Mouse (Mus musculus) heart, adult 18-20 months (tissue): ENCODE data around the gene Ap3d1. TPM values are rescaled to one million over a fixed set of nuclear protein-coding genes. Genes with fewer than 3 reads are reported as not detected.
A peak's percentile ranks its signal among the peaks of the same experiment; 100 is the strongest.

Experiments used
- DNase-seq, 2 experiments: peaks; one replicate each; pipeline ENCODE4 v3.0.0; 2021 to 2022; ENCODE audit warnings: mixed read lengths in 1 of 2
- total RNA-seq, 2 experiments: library from RNA; stranded (reverse); gene quantifications; 2 replicates each; pipeline ENCODE4 v1.2.3; 2021

Gene Ap3d1
- total RNA-seq, 2 experiments from 2014 or later: 42.3 to 45.0 TPM

DNA sequence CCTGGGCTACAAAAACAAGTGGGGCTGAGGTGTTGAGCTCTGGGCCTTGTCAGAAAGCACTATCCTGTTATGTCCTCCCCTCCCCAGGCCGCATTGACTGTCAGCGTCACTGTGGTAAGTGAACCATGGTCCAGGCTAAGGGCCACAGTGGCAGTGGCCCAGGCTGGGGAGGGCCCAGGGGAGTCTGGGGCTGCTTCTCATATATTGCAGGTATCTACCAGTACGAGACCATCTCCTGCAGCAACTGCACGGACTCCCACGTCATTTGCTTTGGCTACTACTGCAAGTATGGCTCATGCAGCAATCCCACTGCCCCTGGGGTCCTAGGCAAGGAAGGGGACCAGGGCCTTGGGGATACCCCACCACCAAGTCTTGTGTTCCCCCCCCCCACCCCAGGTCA is 38.4 kb downstream of the Ap3d1 start:
- DNase-seq: no peak

GRCm38 (mm10) chr10:80702536-80703390 is 39.3 kb downstream of the Ap3d1 start:
- peak; percentile 96 for DNase-seq

DNA sequence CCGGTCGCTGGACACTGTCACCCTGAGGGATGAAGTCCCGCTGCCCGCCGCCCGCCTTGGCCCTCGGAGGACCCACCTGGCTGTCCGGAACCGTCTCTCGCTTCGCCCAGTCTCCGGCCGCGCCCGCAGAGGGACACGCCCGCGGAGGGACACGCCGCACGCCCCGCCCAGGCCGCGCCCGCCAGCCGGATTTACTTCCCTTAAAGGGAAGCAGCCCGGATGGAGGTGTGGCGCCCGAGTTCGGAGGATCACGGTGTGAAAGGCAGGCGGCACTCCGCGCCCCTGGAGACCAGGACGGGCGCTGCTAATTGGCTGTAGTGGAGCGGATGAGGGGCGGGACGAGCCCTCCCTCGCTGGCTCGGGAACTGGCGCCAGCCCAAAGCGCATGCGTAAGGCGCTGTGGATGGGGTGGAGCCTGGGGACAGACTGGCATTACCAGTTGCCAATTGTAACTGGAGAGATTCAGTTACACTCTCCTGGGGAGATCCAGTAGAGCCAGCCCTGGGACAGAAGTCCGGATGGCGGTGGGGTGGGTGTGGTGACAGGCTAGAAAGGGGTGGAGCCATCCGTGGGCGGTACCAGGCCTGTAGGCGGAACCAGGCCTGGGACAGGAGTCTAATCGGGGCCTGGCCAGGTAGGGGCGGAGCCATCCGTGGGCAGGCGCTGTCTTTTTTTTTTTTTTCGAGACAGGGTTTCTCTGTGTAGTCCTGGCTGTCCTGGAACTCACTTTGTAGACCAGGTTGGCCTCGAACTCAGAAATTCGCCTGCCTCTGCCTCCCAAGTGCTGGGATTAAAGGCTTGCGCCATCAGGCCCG is 40.1 kb downstream of the Ap3d1 start, which contains the start of the genes Mob3a and Izumo4:
TSS of gene Mob3a (minus strand) at position 257 of the 815 bp plus-strand sequence.
TSS of gene Izumo4 (plus strand) at position 464 of the 815 bp plus-strand sequence.
- DNase-seq: peak; percentile 98 to 100

GRCm38 (mm10) chr10:80700732-80701131 is 41.3 kb downstream of the Ap3d1 start:
- DNase-seq: peak in 1 of 2 experiments; percentile 26

- no peak for DNase-seq
These were observed 42.0 kb downstream of the Ap3d1 start for GRCm38 (mm10) chr10:80700038-80700504.

GRCm38 (mm10) chr10:80698605-80699004 is 43.5 kb downstream of the Ap3d1 start:
- no peak for DNase-seq

GRCm38 (mm10) chr10:80697812-80698211 is 44.3 kb downstream of the Ap3d1 start:
- no peak for DNase-seq

GRCm38 (mm10) chr10:80697393-80697787 is 44.7 kb downstream of the Ap3d1 start:
- DNase-seq: no peak

- DNase-seq: no peak
These were observed 45.3 kb downstream of the Ap3d1 start for GRCm38 (mm10) chr10:80696502-80697392.

DNA sequence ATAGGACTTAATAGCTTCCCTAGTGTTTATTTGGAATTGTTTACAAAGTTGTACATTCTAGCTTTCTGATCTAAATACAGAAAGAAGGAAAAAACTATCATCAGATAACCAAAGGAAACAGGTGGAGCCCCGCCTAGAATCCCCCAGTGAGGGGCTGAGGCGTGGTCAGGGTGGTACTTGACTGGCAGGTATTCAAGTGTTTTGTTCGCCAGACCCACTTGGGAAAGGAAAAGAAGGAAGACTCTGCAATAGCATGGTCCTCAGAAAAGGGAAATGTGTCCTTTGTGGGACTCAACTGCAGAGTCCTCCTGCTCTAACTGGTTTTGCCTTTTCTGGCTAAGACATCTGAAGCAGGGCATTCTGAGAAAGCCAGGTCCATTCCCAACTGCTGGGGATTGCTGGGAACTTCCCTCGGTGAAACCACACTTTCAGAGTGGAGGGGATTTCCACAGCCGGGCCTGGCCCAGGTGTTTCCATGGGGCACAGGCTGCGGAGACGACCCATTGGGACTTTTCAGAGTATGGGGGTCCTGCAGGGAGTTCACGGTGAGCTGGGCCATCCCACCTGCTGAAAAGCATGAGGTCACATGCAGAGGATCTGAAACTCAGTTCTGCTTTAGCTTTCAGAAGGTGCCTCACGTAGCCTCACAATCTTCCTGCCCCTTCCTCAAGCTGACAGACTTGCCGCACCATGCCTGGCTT is 46.1 kb downstream of the Ap3d1 start:
- DNase-seq: no peak

DNA sequence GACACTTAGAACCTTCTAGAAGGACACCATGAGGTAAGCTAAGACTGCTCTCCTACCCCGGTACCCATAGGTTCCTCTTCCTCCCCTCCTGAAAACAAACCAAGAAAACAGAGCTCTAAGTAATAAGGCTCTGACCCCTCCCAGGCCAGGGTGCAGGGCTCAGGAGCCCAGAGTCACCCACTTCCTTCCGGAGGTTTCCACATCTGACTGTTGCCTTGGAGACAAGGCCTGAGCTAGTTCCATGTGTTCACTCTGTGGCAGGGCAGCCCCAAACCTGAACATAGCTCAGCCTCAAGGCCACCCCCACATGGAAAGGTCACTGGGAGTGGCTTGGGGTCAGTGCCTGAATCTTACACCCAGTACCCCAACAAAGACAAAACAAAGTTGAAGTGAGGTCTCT is 46.9 kb downstream of the Ap3d1 start:
- peak; percentile 60 to 89 for DNase-seq

- no peak for DNase-seq
These were observed 47.7 kb downstream of the Ap3d1 start for GRCm38 (mm10) chr10:80694159-80694938.

DNA sequence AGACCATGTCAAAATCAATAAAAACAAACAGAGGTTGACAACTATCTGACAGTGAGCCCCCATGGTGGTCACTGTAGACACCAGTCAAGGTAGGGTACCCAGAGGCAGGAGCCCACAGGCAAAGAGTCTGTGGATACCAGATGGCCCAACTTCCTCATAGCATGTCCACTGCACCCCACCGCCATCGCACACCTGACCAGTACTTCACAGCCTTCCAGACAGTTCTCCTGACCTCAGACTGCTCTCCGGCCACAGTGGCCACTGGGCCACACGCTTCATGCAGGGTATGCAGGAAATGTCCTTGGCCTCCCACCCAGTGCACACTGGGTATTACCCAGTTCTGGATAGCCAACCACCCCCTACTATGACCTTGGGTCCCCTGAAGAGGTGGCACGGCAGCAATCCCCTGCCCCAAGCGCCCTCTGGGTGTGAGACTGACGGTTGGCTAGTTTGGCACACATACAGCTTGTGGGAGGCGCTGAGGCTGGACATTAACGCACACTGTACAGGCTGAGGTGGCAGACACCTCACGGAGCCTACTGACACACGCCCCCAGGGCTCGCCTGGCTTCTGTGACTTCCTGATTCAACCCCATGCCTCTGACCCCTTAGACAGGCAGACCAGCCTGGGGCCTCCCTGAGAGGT is 48.5 kb downstream of the Ap3d1 start:
- no peak for DNase-seq

DNA sequence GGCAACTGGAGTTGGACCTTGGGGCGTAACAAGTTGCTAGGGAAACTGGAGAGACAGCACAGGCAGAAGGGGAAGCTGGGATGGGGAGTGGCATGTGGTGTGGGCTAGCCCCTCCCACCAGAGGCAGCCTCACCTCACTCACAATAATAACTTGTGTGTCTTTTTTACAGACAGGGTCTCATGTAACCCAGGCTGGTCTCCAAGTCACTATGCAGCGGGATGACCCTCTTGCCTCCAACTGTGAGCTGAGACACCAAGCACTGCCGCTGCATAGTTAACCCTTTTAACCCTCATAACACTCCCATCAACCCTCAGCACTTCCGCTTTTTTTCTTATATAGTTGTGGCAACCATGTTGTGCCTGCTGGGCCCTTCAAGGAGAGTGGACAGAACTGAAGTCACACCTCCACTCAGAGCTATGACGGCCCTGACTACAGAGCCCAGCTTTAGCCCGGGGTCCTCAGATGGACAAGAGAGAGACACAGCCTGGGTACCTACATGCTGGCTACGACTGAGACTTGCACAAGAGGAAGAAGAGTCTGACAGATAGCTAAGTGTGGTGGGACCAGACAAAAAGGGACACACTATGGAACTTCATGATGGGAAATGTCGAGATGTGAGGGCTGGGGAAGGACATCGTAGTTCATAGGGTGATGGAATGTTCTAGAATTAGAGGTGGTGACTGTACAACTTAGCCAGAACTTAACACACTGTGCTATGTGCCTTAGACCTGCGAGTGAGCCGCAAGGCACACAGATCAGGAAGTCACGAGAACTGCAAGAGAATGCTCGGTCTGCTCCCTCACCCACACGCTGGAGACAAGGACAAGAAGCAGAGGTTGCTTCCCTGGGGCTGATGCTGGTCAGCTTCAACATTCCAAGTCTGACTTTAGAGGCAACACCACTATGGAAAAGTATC is 49.6 kb downstream of the Ap3d1 start:
- peak in 1 of 2 experiments; percentile 66 for DNase-seq

DNA sequence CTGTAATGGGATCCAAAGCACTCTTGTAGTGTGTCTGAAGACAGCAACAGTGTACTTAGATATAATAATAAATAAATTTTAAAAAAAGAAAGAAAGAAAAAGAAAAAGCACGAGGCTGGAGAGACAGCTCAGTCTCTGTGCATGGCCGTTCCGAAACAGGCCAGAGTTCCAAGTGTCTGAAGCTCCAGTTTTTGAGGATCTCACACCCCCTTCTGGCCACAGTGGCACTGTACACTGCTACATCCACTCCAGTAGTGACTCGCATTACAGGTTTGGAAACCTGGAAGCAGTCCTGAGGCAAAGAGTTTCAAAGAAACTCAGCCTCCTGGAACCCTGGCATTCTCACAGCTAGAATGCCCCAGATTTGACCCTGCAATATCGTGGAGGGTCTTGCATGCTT is 54.2 kb downstream of the Ap3d1 start:
- DNase-seq: peak; percentile 84 to 86

- no peak for DNase-seq
These were observed 55.4 kb downstream of the Ap3d1 start for GRCm38 (mm10) chr10:80686617-80687016.

DNA sequence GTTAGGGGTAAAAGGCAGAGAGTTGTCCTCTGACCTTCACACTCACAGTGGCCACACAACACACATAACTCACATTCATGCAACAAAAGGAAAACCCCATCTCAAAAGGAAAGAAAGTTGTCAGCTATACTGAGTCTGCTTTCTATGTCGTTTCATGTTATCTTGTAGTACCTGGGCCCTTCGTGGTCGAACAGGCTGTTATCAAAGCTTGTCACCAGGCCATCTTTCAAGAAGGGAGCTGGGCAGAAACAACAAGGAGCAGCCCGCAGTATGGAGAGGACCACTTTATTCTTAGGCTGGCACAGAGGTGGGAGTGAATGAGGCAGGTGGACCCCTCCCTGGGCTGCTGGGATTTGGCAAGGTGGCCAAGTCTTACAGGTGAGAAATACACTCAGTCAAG is 57.1 kb downstream of the Ap3d1 start:
- no peak for DNase-seq

GRCm38 (mm10) chr10:80684214-80684613 is 57.9 kb downstream of the Ap3d1 start:
- peak; percentile 71 to 81 for DNase-seq

GRCm38 (mm10) chr10:80683647-80684046 is 58.4 kb downstream of the Ap3d1 start:
- DNase-seq: no peak
